Mouse (Mus musculus): ENCODE data around the gene Aldh1a1.

The Aldh1a1 gene

GRCm38 (mm10) chr19:20653082-20653676, 160.7 kb downstream of the Aldh1a1 start:
- no peak for DNase-seq (ENCODE audit: low read depth, low spot score)

GRCm38 (mm10) chr19:20654141-20654873, 161.8 kb downstream of the Aldh1a1 start:
- no peak for DNase-seq (ENCODE audit: low read depth, low spot score)

GRCm38 (mm10) chr19:20677697-20678355, 185.3 kb downstream of the Aldh1a1 start:
- no peak for DNase-seq (ENCODE audit: low read depth, low spot score)

Data from CD4-positive, CD25-positive, alpha-beta regulatory T cell, adult 2 months (primary cell).